Mouse (Mus musculus) heart, postnatal 0 days (tissue): ENCODE measurements at regions not wholly inside any gene's neighbourhood (a gene's known extent, or its start where the extent isn't known, plus 50 kb on each side); places are given as distances from the start of the nearest gene placed in this dataset.

ENCODE experiments used
- CTCF ChIP-seq: IDR thresholded peaks from 2 replicates; pipeline ENCODE4 v1.5.1; 2016; ENCODE audit warnings: antibody characterized with exemption, control low read depth, low read depth
- EP300 ChIP-seq: IDR thresholded peaks from 2 replicates; pipeline ENCODE4 v1.6.1; 2016; ENCODE audit warnings: antibody characterized with exemption, low read depth

DNA sequence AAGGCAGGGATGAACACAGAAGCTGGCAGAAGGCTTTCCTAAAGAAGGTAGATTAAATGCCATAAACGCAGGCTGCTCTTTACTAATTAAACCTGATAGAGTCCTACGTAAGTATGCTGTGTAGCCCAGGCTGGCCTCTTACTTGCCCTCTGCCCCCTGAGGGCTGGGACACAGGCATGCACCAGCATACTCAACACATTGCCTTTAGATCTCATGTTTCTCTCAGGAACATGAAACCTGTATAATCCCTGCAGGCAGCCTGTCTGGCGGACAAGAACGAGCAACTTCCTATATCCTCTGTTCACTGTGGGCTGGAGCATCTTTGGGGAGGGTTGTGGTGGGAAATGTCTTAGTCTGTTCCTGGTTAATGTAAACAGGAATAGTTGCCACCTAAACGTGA is 94.8 kb upstream of the Lclat1 start:
- no peak for TF ChIP-seq CTCF
- no peak for TF ChIP-seq EP300
